Comparison of ENCODE assay signal across 8 mouse cellular contexts in genomic region chr5:137307071-137307912, GRCm38 (mm10). TPM values are rescaled to one million over a fixed set of nuclear protein-coding genes. Genes with fewer than 3 reads are reported as not detected.
A peak's percentile ranks its signal among the peaks of the same experiment; 100 is the strongest.
DNase-seq lines count a peak whose midpoint lies in the region; ATAC-seq and TF ChIP-seq lines count a peak whose summit lies in the region.

TSS of gene Srrt (minus strand) at chr5:137307674.

- H3K9me3 ChIP-seq in ES-E14 (ENCODE audit: control insufficient read depth, insufficient read depth, low read depth, low read length) = no peaks in the 10 kb centered on the region
- H3K9me3 ChIP-seq in forebrain, embryonic 14.5 days (replicated peaks; ENCODE audit: control insufficient read depth, low read length) = no peaks in the 10 kb centered on the region
- H3K9me3 ChIP-seq in lung, embryonic 14.5 days (ENCODE audit: low read depth, low read length) = no peaks in the 10 kb centered on the region

- peak; percentile 92 for ATAC-seq in forebrain, embryonic 14.5 days
- peak; percentile 89 for ATAC-seq in lung, embryonic 14.5 days (ENCODE audit: insufficient read depth)

- H3K36me3 ChIP-seq in ES-E14 (ENCODE audit: control insufficient read depth, insufficient read depth, low read length, poor library complexity, severe bottlenecking) = peaks cover 43% of the 10 kb centered on the region
- H3K36me3 ChIP-seq in forebrain, embryonic 14.5 days (ENCODE audit: control insufficient read depth, insufficient read depth, low read length) = peaks cover 43% of the 10 kb centered on the region
- peaks cover 74% of the 10 kb centered on the region for H3K36me3 ChIP-seq in lung, embryonic 14.5 days (ENCODE audit: insufficient read depth)
- peaks cover 17% of the 10 kb centered on the region for H3K36me3 ChIP-seq in thymus, adult 2 months (ENCODE audit: control insufficient read depth, insufficient read depth, low read length)

- in situ Hi-C loops in ES-E14 (cut with MboI; ENCODE audit: low sequenced_read_pairs in 2 of 2, unreplicated experiment in 2 of 2) = no loop called here

- no peak for TF ChIP-seq CTCF in lung, embryonic 14.5 days (IDR thresholded peaks at IDR 0.05; ENCODE audit: low read depth)
- TF ChIP-seq CTCF in olfactory bulb, adult 2 months (IDR thresholded peaks at IDR 0.05; ENCODE audit: insufficient read depth, low read depth, low read length) = no peak
- TF ChIP-seq CTCF in thymus, adult 2 months (IDR thresholded peaks at IDR 0.05; ENCODE audit: borderline replicate concordance, control insufficient read depth, extremely low read depth, insufficient read depth, low read length, poor library complexity) = 0 out of 2 replicates have a peak, but pooled peaks have one; percentile 26

- 1% methylated on average over 59 of the region's 72 CpGs for WGBS in forebrain, embryonic 14.5 days
- WGBS in lung, embryonic 14.5 days = under 1% methylated on average over 70 of the region's 72 CpGs
- WGBS in olfactory bulb, adult 2 months = under 1% methylated on average over 72 of the region's 72 CpGs
- WGBS in thymus, adult 2 months = under 1% methylated on average over 65 of the region's 72 CpGs

- no peaks in the 10 kb centered on the region for H3K27me3 ChIP-seq in forebrain, embryonic 14.5 days (replicated peaks; ENCODE audit: control insufficient read depth, insufficient read depth, low read length)
- no peaks in the 10 kb centered on the region for H3K27me3 ChIP-seq in lung, embryonic 14.5 days (ENCODE audit: insufficient read depth, low read length)
- no peaks in the 10 kb centered on the region for H3K27me3 ChIP-seq in thymus, adult 2 months (ENCODE audit: control insufficient read depth, insufficient read depth, low read length)

- peaks cover 6 to 7% of the 10 kb centered on the region in 2 experiments; a peak in 2 of 4 replicates for H3K4me1 ChIP-seq in ES-E14 (ENCODE audit: control insufficient read depth in 2 of 2, insufficient read depth in 2 of 2, low read length in 2 of 2, poor library complexity in 1 of 2)
- peaks cover 28% of the 10 kb centered on the region for H3K4me1 ChIP-seq in forebrain, embryonic 14.5 days (ENCODE audit: control insufficient read depth, insufficient read depth, low read length)
- peaks cover 22% of the 10 kb centered on the region for H3K4me1 ChIP-seq in lung, embryonic 14.5 days (ENCODE audit: insufficient read depth)
- no peaks in the 10 kb centered on the region for H3K4me1 ChIP-seq in olfactory bulb, adult 2 months (ENCODE audit: control insufficient read depth, insufficient read depth, low read length)
- peaks cover 11% of the 10 kb centered on the region for H3K4me1 ChIP-seq in thymus, adult 2 months (replicated peaks; ENCODE audit: control insufficient read depth, insufficient read depth, low read length)

- peak; percentile 93 for DNase-seq in ES-E14 (ENCODE audit: low read depth, low spot score)
- peak; percentile 86 for DNase-seq in cerebellum, adult 11 months
- peak; percentile 99 for DNase-seq in forebrain, embryonic 14.5 days (ENCODE audit: low spot score)
- peak; percentile 89 to 91 for DNase-seq in heart, postnatal 14 days
- DNase-seq in layer of hippocampus, adult 18-20 months (ENCODE audit: low spot score in 2 of 2) = peak; percentile 92 to 94
- DNase-seq in lung, embryonic 14.5 days = peak; percentile 99
- peak; percentile 91 for DNase-seq in thymus, adult 2 months

- peak within 1 kb of the TSS; percentile 77 for H3K4me2 ChIP-seq in forebrain, embryonic 14.5 days (ENCODE audit: low read length)
- H3K4me2 ChIP-seq in lung, embryonic 14.5 days = peak within 1 kb of the TSS; percentile 81

- H3K9ac ChIP-seq in ES-E14 (ENCODE audit: insufficient read depth, low read depth, low read length, poor library complexity, severe bottlenecking) = peak within 1 kb of the TSS; percentile 94
- H3K9ac ChIP-seq in forebrain, embryonic 14.5 days (ENCODE audit: low read length) = peak within 1 kb of the TSS; percentile 86
- peak within 1 kb of the TSS; percentile 97 for H3K9ac ChIP-seq in lung, embryonic 14.5 days

- peak within 1 kb of the TSS; percentile 60 to 84 for H3K4me3 ChIP-seq in ES-E14 (ENCODE audit: insufficient read depth in 1 of 2, low read depth in 1 of 2, low read length in 2 of 2, poor library complexity in 1 of 2, severe bottlenecking in 1 of 2)
- H3K4me3 ChIP-seq in forebrain, embryonic 14.5 days (ENCODE audit: low read depth, low read length) = peak within 1 kb of the TSS; percentile 67
- H3K4me3 ChIP-seq in lung, embryonic 14.5 days (ENCODE audit: low read depth, low read length) = peak within 1 kb of the TSS; percentile 94
- H3K4me3 ChIP-seq in olfactory bulb, adult 2 months (ENCODE audit: insufficient read depth, low read depth, low read length) = peak within 1 kb of the TSS; percentile 91
- peak within 1 kb of the TSS; percentile 98 for H3K4me3 ChIP-seq in thymus, adult 2 months (ENCODE audit: control insufficient read depth, insufficient read depth, low read length)

- intact Hi-C loops in heart, postnatal 14 days (cut with DNase I) = no loop called here

- H3K27ac ChIP-seq in ES-E14 (ENCODE audit: insufficient read depth, low read depth, low read length, poor library complexity, severe bottlenecking) = peak within 1 kb of the TSS; percentile 96
- peak within 1 kb of the TSS; percentile 92 for H3K27ac ChIP-seq in forebrain, embryonic 14.5 days (ENCODE audit: low read depth, low read length)
- peak within 1 kb of the TSS; percentile 95 for H3K27ac ChIP-seq in lung, embryonic 14.5 days (ENCODE audit: low read depth)
- peak within 1 kb of the TSS; percentile 97 for H3K27ac ChIP-seq in olfactory bulb, adult 2 months (ENCODE audit: insufficient read depth, low read depth, low read length)
- H3K27ac ChIP-seq in thymus, adult 2 months (ENCODE audit: control insufficient read depth, insufficient read depth, low read length) = peak within 1 kb of the TSS; percentile 83

- peak; percentile 43 for TF ChIP-seq POLR2A in olfactory bulb, adult 2 months (IDR thresholded peaks at IDR 0.05; ENCODE audit: insufficient read depth, low read depth, low read length)
- peak; percentile 69; the same call in 1 of the 2 replicates for TF ChIP-seq POLR2A in thymus, adult 2 months (IDR thresholded peaks at IDR 0.05; ENCODE audit: control insufficient read depth, extremely low read depth, insufficient read depth, low read length, poor library complexity)

TF ChIP-seq in ES-E14, 5 proteins besides CTCF, POLR2A, EP300 and RAD21:
- TF ChIP-seq MAFK (IDR thresholded peaks at IDR 0.05; ENCODE audit: insufficient read depth, low read depth, low read length) (no peak), HCFC1 (IDR thresholded peaks at IDR 0.05; ENCODE audit: borderline replicate concordance, insufficient read depth, low read length) (peak; percentile 23; the same call in 1 of the 2 replicates), ZC3H11A (IDR thresholded peaks at IDR 0.05; ENCODE audit: borderline replicate concordance, low read depth, low read length) (no peak), ZNF384 (IDR thresholded peaks at IDR 0.05; ENCODE audit: low read depth, low read length) (no peak), CHD2 (IDR thresholded peaks at IDR 0.05; ENCODE audit: low read depth, low read length) (peak; percentile 94)

RNA-seq across cellular contexts. Expression of gene Srrt, which starts in this region (rescaled TPM):
- 350 and 528 TPM in 2 replicates for total RNA-seq in ES-E14 (2012; rRNA removed)
- 78.9 and 95.2 TPM in 2 replicates for polyA plus RNA-seq in forebrain, embryonic 14.5 days (2014; fragmentation: Nextera tagmentation; extraction: Ambion mirVana)
- 10 to 100 TPM; 84.2 to 84.8 TPM for total RNA-seq in heart, postnatal 14 days (2021)
- 100 to 1,000 TPM; 202 to 234 TPM for total RNA-seq in layer of hippocampus, adult 18-20 months (2021)
- polyA plus RNA-seq in lung, embryonic 14.5 days (2014; fragmentation: Nextera tagmentation; extraction: Ambion mirVana) = 137 and 141 TPM in 2 replicates
- polyA plus RNA-seq in olfactory bulb, adult 2 months (2012; ENCODE audit: insufficient read depth, insufficient read length, low replicate concordance, missing spikeins) = 488 TPM in 1 of 2 replicates, not detected in the other
- 432 and 434 TPM in 2 replicates for polyA plus RNA-seq in thymus, adult 2 months (2012; rRNA removed)

Comparison
In these comparisons a context has a peak if more than half of its experiments do, and no peak if none do; other contexts are left out.
1. Peak in every context shown above with its lines: DNase-seq, ATAC-seq, H3K4me3 ChIP-seq and H3K27ac ChIP-seq.